Mouse (Mus musculus): Measurements from ENCODE around the gene Cfap44. TPM values are rescaled to one million over a fixed set of nuclear protein-coding genes. Genes with fewer than 3 reads are reported as not detected.

Cfap44 gene
- total RNA-seq, 2 experiments from 2014 or later = not detected

DNA sequence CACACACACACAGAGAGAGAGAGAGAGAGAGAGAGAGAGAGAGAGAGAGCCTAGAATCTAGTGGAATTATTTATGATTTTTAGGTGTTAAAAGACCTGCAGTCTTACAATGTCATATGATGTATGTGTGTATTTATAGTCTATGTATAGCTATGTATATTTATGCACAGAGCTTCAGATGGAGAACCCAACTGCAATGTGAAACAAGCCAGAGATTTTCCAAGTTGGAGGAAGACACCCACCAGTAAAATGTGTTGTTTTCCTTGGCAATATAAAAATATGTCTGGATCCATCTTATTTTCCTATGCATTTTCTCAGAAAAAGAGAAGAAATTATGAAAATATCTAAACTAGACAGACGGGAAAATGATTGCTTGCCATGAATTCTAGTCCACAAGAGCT is 131.4 kb downstream of the Cfap44 start:
- no peak for ATAC-seq (replicated peaks; ENCODE audit: low FRiP score, low TSS enrichment, poor library complexity, severe bottlenecking)

DNA sequence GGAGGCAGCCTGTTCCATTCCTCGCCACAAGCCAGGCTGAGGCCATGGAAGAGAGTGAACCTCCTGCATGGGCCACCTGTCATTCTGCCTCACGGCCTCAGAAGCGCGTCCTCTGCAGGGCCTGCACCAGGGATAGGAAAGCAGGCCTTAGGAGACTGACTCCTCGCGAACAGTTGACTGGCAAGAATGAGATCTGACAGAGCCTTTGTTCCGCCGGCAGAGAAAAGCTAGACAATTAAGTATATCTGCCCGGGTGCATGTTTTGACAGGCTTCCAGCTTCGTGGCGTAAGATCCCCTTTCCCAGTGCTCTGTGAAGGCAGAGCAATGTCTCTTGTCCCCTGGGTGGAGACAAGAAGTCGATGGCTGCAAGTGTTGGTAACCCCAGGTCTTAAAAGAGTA is 132.1 kb downstream of the Cfap44 start:
- no peak for ATAC-seq (replicated peaks; ENCODE audit: low FRiP score, low TSS enrichment, poor library complexity, severe bottlenecking)

DNA sequence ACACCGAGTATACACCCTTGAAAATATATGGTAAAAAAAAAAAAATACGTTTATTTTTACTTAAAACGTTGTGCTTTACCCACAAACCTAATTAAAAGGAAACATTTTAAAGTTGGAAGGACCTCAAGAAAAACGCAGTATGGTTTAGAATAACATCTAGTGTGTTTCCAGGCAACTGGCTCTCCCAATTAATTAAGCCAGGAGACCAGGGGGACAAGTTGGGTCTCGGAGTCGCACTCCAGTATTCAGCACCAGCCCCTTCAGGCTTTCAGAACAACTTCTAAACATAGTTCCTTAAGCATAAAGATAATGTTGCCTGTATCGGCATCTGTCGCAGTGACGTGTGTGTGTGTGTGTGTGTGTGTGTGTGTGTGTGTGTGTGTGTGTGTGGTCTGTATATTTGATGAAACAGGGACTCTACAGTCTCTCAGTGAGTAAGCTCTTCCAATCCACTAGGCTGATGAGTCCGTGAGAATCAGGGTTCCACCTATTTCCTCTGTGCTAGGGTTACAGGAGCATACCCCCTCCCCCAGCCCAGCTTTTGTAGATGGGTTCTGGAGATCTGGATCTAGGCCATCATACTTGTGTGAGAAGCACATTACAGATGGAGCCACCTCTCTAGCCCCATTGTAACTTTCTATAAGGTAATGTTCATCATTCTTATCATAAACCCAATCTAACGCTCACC is 132.8 kb downstream of the Cfap44 start:
- no peak for ATAC-seq (replicated peaks; ENCODE audit: low FRiP score, low TSS enrichment, poor library complexity, severe bottlenecking)

DNA sequence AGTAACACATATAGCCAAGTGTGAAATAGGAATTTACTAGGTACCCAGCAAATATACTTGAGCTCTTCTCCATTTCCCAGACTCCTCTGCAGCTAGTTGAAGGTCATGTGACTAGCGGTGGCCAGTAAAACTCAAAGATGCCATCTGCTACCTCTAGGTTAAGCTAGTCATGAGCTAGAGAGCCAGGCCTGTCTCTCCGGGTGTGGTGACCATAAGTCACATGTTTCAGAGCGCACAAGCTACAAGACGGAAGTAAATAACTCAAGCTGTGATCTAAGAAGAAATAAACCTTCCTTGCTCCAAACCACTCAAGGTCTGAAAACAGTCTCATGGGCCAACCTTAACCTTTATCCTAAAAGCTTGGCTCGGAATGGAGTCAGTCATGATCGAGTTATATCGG is 134.4 kb downstream of the Cfap44 start:
- ATAC-seq (replicated peaks; ENCODE audit: low FRiP score, low TSS enrichment, poor library complexity, severe bottlenecking) = no peak

DNA sequence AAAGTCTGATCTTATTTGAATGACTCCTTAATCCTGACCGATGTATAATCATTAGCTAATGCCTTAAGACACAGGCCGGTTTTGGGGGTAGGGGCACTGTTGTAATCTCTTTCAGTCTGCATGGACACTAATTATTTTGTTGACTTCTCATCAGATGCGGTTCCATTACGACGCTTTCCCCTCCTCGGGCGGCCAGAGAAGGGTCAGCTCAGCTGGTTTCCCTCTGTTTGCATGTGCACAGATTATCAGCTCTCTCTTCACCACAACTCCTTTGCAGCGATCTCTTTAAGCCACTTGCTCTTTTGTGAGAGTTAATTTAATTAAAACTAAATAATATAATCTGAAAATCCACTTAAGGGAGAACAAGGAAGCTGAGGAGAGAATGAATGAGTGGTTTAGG is 135.1 kb downstream of the Cfap44 start:
- ATAC-seq (replicated peaks; ENCODE audit: low FRiP score, low TSS enrichment, poor library complexity, severe bottlenecking) = no peak

DNA sequence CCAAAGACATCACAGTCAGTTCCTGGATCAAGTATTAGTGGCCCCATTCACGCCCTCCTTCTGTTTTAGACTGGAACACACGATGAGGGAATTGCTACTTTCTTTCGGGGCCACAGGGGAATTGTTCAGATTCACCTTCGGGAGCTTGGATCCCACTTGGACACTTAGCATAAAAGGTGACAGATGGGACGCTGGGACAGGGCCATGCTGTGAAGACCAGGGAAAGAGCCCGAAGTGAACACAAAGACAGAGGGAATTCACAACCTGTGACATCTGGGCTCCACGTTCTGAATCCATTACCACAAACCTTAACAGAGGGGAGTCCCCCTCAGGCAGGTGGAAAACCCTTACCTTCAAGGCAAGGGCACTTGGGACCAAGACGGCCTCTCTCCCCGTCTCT is 135.6 kb downstream of the Cfap44 start:
- ATAC-seq (replicated peaks; ENCODE audit: low FRiP score, low TSS enrichment, poor library complexity, severe bottlenecking) = no peak

DNA sequence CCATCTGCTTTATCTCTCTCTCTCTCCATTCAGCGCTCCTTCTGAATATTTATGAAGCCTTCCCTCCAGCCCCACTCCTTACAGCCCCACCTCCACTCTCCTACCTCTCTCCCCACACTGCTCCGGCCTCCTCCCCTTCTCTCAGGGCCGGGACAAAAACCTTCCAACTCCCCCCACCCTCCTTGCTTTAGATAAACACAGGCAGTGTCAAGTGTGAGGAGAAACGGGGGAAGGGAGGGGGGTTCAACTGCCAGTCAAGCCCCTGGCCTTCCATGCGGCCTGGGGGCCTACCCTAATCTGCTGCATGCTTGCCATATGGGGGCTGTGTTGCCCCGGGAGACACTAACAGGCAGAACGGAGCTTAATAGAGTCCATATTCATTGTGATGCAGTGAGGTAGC is 136.2 kb downstream of the Cfap44 start:
- ATAC-seq (replicated peaks; ENCODE audit: low FRiP score, low TSS enrichment, poor library complexity, severe bottlenecking) = no peak

DNA sequence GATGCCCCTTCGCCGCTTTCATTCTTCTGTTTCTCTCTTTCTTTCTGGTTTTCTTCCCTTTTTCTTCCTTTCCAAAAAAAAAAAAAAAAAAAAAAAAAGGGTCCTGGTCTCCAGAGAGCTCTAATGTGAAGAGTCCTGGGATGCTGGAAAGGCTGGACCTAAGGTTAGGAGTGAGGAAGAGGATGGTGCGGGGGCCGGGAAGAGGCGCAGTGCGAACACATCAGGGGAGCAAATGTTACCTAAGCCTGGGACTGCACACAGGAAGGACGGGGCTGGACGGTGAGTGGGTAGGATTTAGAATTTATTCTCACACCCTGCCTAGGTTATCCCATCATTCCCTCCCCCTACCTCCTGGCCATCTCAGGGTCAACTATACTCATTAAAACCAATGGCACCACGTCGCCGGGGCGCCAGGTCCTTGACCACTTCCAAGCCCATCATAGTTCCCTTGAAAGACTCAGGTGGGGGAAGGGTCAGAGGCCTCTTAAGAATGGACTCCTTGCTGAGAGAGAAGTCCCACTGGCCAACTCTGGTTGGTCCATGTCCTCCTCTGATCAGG is 136.7 kb downstream of the Cfap44 start:
- ATAC-seq (replicated peaks; ENCODE audit: low FRiP score, low TSS enrichment, poor library complexity, severe bottlenecking) = no peak

Other genes with a start within 250 kb of the Cfap44 start
- 41.1 and 42.8 TPM in 2 replicates for gene Usf3, start 221.6 kb upstream of the Cfap44 start, total RNA-seq (2014; fragmentation: Nextera tagmentation)
- 17.2 and 17.8 TPM in 2 replicates for gene Usf3, start 221.6 kb upstream of the Cfap44 start, total RNA-seq (2017)
- gene Sidt1, start 61.6 kb upstream of the Cfap44 start, total RNA-seq (2014; fragmentation: Nextera tagmentation) = 1.7 and 2.0 TPM in 2 replicates
- gene Sidt1, start 61.6 kb upstream of the Cfap44 start, total RNA-seq (2017) = not detected in 2 replicates
- 20.4 and 27.5 TPM in 2 replicates for gene Spice1, start 47.7 kb upstream of the Cfap44 start, total RNA-seq (2014; fragmentation: Nextera tagmentation)
- gene Spice1, start 47.7 kb upstream of the Cfap44 start, total RNA-seq (2017) = 26.9 and 27.0 TPM in 2 replicates
- not detected in 2 replicates for gene Boc, start 164.1 kb downstream of the Cfap44 start, total RNA-seq (2014; fragmentation: Nextera tagmentation)
- gene Boc, start 164.1 kb downstream of the Cfap44 start, total RNA-seq (2017) = not detected in 2 replicates

Data from megakaryocyte-erythroid progenitor cell, adult 5-6 weeks (primary cell).